Mouse (Mus musculus) bone marrow, adult 2 months (tissue): ENCODE measurements around the gene Fyco1. TPM values are rescaled to one million over a fixed set of nuclear protein-coding genes. Genes with fewer than 3 reads are reported as not detected.
A peak's percentile ranks its signal among the peaks of the same experiment; 100 is the strongest.
"Not testable (repeated sequence)": the region's sequence is repeated elsewhere in the genome, so short reads cannot be mapped to it uniquely, and the experiment has no call there.

ENCODE experiments used
- H3K27ac ChIP-seq: fragments of 200-500 bp; 2 replicates; pipeline ENCODE4 v1.5.1; 2012; ENCODE audit warnings: low read depth, mild to moderate bottlenecking, control low read depth, inconsistent platforms, low read length; ENCODE audit not compliant: control insufficient read depth, poor library complexity, insufficient read depth
- H3K4me1 ChIP-seq: fragments of 200-500 bp; 2 replicates; pipeline ENCODE4 v1.6.1; 2011; ENCODE audit warnings: low read length; ENCODE audit not compliant: control insufficient read depth, insufficient read depth
- H3K4me3 ChIP-seq: fragments of 200-500 bp; replicated peaks from 2 replicates; pipeline ENCODE3; 2011; ENCODE audit warnings: mild to moderate bottlenecking, low read depth, low read length, control low read depth; ENCODE audit not compliant: control insufficient read depth
- CTCF ChIP-seq: fragments of 200-500 bp; IDR thresholded peaks from 2 replicates; pipeline ENCODE4 v1.5.1; 2011; ENCODE audit warnings: low read length, control low read depth; ENCODE audit not compliant: control insufficient read depth, insufficient read depth
- POLR2A ChIP-seq: fragments of 200-500 bp; IDR thresholded peaks from 2 replicates; pipeline ENCODE4 v1.6.1; 2011; ENCODE audit warnings: low read depth, mild to moderate bottlenecking, control low read depth, low read length, borderline replicate concordance; ENCODE audit not compliant: control insufficient read depth
- WGBS: fragments of 180-500 bp; shearing (Covaris S2); methylation state at CpG from one replicate; pipeline ENCODE4 v1.1.7; 2018; 5-methylcytosine and 5-hydroxymethylcytosine counted together
- polyA plus RNA-seq: library from polyadenylated mRNA; stranded (reverse); fragments of >200 nt; gene quantifications from 2 replicates; pipeline ENCODE4 v1.2.4, GENCODE M21; 2011; ENCODE audit warnings: low replicate concordance; ENCODE audit not compliant: missing spikeins, insufficient read depth, insufficient read length

The Fyco1 gene
- polyA plus RNA-seq, 1 experiment: 12.2 TPM

DNA sequence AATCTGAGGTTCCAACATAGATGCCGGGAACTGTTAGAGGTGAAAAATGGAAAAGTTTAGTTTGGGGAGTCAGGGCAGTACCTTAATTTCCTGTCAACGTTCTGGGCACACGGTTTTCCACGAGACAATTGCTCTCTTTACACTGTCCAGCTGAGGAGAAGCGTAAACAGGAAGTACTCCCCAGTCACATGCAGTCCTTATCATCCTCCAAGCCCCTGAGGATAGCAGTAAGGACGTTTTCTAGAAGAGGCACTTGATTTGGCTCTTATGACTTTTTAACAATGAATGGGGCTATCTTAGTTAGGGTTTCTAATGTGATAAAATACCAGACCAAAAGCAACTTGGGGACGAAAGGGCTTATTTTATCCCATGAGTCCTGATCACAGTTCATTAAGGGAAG is 43.1 kb downstream of the Fyco1 start:
- 62% methylated on average over 7 of the region's 7 CpGs for WGBS
- Histone ChIP-seq H3K4me3 (no peak overlapping the region), H3K4me1 (no peaks in the 10 kb centered on the region), H3K27ac (no peak overlapping the region)
- TF ChIP-seq CTCF (no peak), POLR2A (no peak)

DNA sequence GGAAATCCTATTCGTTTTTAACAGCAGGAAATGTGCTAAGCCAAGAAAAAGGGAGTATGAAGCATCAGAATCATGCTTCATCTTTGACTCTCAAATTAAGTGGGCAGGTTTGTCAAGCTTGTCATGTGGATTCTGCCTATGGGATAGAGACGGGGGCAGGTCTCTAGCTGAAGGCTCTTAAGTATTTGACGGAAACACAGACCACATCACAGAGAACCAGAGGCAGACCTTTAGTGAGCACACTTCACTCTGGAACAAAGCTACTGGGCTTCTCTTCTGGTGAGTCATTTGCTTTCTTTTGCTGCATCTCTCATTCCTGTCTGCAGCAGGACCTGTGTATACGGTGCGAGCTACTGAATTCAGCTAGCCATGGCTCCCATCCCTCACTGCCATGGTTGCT is 45.4 kb downstream of the Fyco1 start, which contains the start of gene Cxcr6:
Gene Cxcr6, plus strand, starts transcription at position 209 of the 400 bp plus-strand sequence.
- no peak within 1 kb of the TSS for H3K27ac ChIP-seq
- no peak for TF ChIP-seq POLR2A
- no peak for TF ChIP-seq CTCF
- 88% methylated on average over 5 of the region's 5 CpGs for WGBS
- H3K4me1 ChIP-seq: no peaks in the 10 kb centered on the region
- H3K4me3 ChIP-seq: no peak within 1 kb of the TSS

DNA sequence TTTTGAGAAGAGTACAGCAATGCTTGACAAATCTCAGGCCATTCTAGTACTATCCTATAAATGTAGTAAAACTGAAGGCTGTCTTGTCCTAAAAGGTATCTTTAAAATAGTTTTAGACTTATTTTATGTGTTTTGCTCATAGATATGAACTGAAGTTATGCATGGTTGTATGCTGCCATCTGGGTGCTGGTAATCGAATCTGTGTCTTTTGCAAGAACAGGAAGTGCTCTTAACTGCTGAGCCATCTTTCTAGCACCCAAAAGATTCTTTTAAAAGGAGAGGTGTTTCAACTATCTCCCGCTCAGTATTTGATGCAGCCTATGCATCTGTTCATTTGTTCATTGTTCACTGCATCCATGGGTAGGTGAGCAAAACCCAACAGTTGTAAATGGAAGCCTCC is 46.5 kb downstream of the Fyco1 start:
- WGBS: 66% methylated on average over 2 of the region's 2 CpGs
- TF ChIP-seq POLR2A: no peak
- H3K4me3 ChIP-seq: no peak overlapping the region

DNA sequence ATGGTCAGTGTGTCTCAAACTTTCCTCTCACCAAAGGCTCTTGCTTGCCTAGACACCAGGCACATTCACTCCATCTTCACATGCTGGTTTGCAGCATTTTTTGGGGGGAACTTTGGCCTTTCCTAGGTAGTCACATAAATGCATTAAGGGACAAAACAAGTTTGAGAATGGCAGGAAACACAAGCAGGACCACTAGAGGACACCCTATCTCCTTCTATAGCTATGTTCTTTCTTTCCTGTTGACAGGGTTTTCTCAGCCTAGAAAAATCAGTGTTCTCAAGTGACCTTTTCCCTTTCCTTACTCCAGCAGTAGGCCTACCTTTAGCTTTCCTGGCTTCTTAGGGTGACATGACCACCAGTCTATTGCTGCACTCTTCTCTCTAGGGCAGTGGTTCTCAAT is 48.8 kb downstream of the Fyco1 start:
- Histone ChIP-seq H3K4me1 (no peaks in the 10 kb centered on the region), H3K27ac (no peak overlapping the region), H3K4me3 (no peak overlapping the region)
- no peak for TF ChIP-seq POLR2A
- no peak for TF ChIP-seq CTCF

More for the DNA sequence above, 46.5 kb downstream of the Fyco1 start:
- Histone ChIP-seq H3K4me1 (no peaks in the 10 kb centered on the region), H3K27ac (no peak overlapping the region)

DNA sequence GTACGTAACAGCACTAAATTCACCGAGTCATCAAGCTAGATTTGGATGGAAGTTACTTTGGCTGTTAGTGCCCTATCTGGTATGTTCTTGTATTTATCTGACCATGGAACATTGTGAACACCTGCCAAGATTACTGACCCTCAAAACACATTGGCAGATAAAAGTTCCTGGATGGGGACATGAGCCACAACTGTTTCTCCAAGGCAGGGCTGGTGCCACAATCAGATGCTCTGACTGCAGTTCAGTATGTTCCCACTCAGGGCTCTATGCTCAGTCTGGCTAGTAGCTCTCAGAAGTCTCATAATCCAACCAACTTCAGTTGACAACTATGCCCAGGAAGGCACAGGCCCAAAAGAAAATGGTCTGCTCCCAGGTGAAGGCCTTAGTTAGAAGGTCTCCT is 49.3 kb downstream of the Fyco1 start:
- WGBS: 75% methylated on average over 2 of the region's 2 CpGs
- H3K4me3 ChIP-seq: no peak overlapping the region

DNA sequence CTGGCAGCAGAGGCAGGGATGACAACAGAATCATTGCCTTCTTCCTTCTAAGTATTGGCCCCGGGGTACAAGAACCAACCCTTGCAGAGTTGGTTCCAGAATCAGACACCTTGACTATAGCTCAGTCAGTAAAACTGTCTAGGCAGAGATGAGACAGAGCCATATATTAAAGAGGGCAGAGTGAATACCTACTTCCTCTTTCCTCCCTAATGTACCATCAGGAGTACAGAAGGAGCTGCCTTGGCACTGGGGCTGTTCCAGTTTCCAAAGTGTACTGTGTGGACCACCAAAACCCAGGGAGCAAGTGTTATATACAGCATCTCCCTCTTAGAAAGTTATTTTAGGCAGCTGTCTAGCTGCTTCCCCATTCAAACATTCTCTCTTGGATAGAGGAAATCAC is 50.2 kb downstream of the Fyco1 start:
- WGBS: 83% methylated on average over 1 of the region's 1 CpGs
- no peak overlapping the region for H3K4me3 ChIP-seq
- no peak overlapping the region for H3K27ac ChIP-seq
- TF ChIP-seq CTCF (no peak), POLR2A (no peak)
- no peaks in the 10 kb centered on the region for H3K4me1 ChIP-seq

More for the DNA sequence above, 49.3 kb downstream of the Fyco1 start:
- no peaks in the 10 kb centered on the region for H3K4me1 ChIP-seq
- TF ChIP-seq CTCF: no peak
- no peak for TF ChIP-seq POLR2A
- H3K27ac ChIP-seq: no peak overlapping the region

DNA sequence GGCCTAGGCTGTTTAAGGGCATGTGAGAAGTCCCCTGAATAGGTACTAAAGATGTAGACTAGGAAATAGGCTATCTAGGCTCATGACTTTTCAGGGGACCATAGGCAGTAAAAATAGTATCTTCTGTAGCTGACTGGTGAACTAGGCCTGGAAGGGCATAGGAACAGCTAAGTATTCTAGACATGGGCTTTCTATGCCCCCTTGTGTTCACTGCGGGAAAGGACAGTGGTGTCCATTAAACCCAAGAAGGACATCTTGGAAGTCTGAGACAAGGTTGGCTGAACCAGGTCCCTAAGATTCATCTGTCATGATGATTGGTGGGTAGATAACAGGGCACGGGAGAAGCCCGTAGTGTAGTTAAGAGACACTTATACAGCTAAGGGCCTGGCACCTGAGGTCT is 55.5 kb downstream of the Fyco1 start:
- no peak overlapping the region for H3K27ac ChIP-seq
- no peaks in the 10 kb centered on the region for H3K4me1 ChIP-seq
- WGBS: 77% methylated on average over 3 of the region's 3 CpGs
- no peak overlapping the region for H3K4me3 ChIP-seq
- TF ChIP-seq CTCF (no peak), POLR2A (no peak)

DNA sequence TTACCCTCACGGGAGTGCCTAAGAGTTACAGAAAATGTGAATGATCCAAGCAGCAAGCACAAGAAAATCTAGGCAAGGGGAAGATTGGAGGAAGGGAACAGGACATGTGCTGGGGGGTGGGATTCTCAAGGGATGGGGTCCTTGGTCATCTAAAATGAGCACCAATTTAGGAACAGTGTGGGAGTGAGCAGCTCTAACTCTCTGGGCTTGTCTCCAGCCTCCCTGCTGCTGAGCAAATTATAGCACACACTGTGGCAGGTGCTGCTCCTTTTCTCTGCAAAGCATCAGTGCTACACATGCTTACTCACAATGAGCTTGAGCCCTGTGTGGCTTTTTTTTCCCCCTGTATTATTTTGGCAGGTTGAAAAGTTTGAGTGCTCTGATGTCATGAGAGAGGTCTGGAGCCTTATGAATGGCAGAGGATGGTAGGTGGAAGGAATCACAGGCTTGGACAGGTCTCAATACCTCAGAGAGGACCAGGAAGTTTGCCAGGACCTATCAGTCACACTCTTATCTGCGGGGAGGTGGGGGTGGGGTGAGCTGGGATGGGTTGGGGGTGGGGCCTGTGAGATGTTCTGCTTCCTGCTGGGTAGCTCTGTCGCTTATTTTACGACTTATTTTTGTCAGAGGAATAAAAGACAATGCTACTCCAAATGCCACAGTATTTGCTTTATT is 62.7 kb downstream of the Fyco1 start:
- Histone ChIP-seq H3K4me1 (no peaks in the 10 kb centered on the region), H3K4me3 (no peak overlapping the region), H3K27ac (no peak overlapping the region)
- WGBS: 69% methylated on average over 4 of the region's 4 CpGs
- TF ChIP-seq POLR2A (no peak), CTCF (no peak)

DNA sequence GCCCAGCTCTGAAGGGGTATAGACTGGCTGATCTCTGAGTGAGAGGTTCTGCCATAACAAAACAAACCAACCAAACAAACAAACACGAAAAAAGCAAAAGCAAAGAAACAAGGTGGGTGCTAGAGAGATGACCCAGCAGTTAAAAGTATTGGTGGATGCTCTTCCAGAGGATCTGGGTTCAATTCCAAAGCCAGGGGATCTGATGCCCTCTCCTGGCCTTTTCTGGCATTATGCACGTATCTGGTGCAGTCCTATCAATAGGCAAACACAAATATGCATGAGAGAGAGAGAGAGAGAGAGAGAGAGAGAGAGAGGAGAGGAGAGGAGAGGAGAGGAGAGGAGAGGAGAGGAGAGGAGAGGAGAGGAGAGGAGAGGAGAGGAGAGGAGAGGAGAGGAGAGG is 78.4 kb downstream of the Fyco1 start:
- not testable (repeated sequence) for H3K4me1 ChIP-seq, H3K4me3 ChIP-seq, H3K27ac ChIP-seq
- WGBS: 55% methylated on average over 2 of the region's 2 CpGs
- peak; percentile 21; the same call in 1 of the 2 replicates for TF ChIP-seq CTCF
